Mouse (Mus musculus) macrophage (primary cell): ENCODE measurements around the gene Diablo. TPM values are rescaled to one million over a fixed set of nuclear protein-coding genes. Genes with fewer than 3 reads are reported as not detected.
"Not testable (repeated sequence)": the region's sequence is repeated elsewhere in the genome, so short reads cannot be mapped to it uniquely, and the experiment has no call there.

ENCODE experiments used
- H3K27ac ChIP-seq: fragments of 350-480 bp; formaldehyde crosslinking; 2 replicates; pipeline ENCODE4 v1.9.0; 2021
- H3K36me3 ChIP-seq: fragments of 350-480 bp; formaldehyde crosslinking; 2 replicates; pipeline ENCODE4 v1.9.0; 2021; ENCODE audit errors: inconsistent target
- H3K4me3 ChIP-seq: fragments of 350-480 bp; formaldehyde crosslinking; 2 replicates; pipeline ENCODE4 v1.9.0; 2021; ENCODE audit errors: inconsistent target
- H3K79me2 ChIP-seq: fragments of 350-480 bp; formaldehyde crosslinking; 2 replicates; pipeline ENCODE4 v1.9.0; 2021; ENCODE audit errors: inconsistent target
- WGBS: methylation state at CpG from one replicate; pipeline ENCODE4 v1.1.7; 2026; ENCODE audit warnings: inconsistent platforms; ENCODE audit not compliant: missing documents; 5-methylcytosine and 5-hydroxymethylcytosine counted together
- polyA plus RNA-seq: library from polyadenylated mRNA; stranded (reverse); fragments of 250-400 nt; gene quantifications from 3 replicates; pipeline ENCODE4 v1.2.4, GENCODE M21; 2018; ENCODE audit warnings: inconsistent platforms

Gene Diablo
- polyA plus RNA-seq, 1 experiment from 2014 or later, result 24.6 TPM

GRCm38 (mm10) chr5:123521621-123522020 lies 2.4 kb downstream of the Diablo start:
- Histone ChIP-seq H3K36me3 (0 out of 2 replicates have a peak, but pooled peaks cover 8% of the 10 kb centered on the region), H3K4me3 (no peak overlapping the region), H3K79me2 (no peaks in the 10 kb centered on the region), H3K27ac (no peak overlapping the region)
- 100% methylated on average over 1 of the region's 1 CpGs for WGBS

GRCm38 (mm10) chr5:123520666-123521065 lies 3.3 kb downstream of the Diablo start:
- H3K79me2 ChIP-seq, result no peaks in the 10 kb centered on the region
- 0 out of 2 replicates have a peak, but pooled peaks cover 8% of the 10 kb centered on the region for H3K36me3 ChIP-seq
- WGBS, result 91% methylated on average over 9 of the region's 9 CpGs
- no peak overlapping the region for H3K4me3 ChIP-seq
- no peak overlapping the region for H3K27ac ChIP-seq

- WGBS, result 97% methylated on average over 5 of the region's 5 CpGs
- Histone ChIP-seq H3K27ac (no peak overlapping the region), H3K79me2 (no peaks in the 10 kb centered on the region), H3K36me3 (0 out of 2 replicates have a peak, but pooled peaks cover 8% of the 10 kb centered on the region), H3K4me3 (no peak overlapping the region)
Observed at GRCm38 (mm10) chr5:123514871-123515270, 9.1 kb downstream of the Diablo start.

GRCm38 (mm10) chr5:123512102-123512501 lies 11.9 kb downstream of the Diablo start:
- no peaks in the 10 kb centered on the region for H3K36me3 ChIP-seq
- WGBS, result 82% methylated on average over 3 of the region's 3 CpGs
- H3K79me2 ChIP-seq, result no peaks in the 10 kb centered on the region
- H3K27ac ChIP-seq, result no peak overlapping the region
- no peak overlapping the region for H3K4me3 ChIP-seq

- not testable (repeated sequence) for H3K79me2 ChIP-seq, H3K27ac ChIP-seq, H3K36me3 ChIP-seq, H3K4me3 ChIP-seq
- WGBS, result 85% methylated on average over 3 of the region's 3 CpGs
Observed at GRCm38 (mm10) chr5:123511426-123511825, 12.6 kb downstream of the Diablo start.

- no peaks in the 10 kb centered on the region for H3K36me3 ChIP-seq
- WGBS, result 84% methylated on average over 5 of the region's 5 CpGs
- no peak within 1 kb of the TSS for H3K4me3 ChIP-seq
- H3K27ac ChIP-seq, result no peak within 1 kb of the TSS
- H3K79me2 ChIP-seq, result no peaks in the 10 kb centered on the region
Observed at GRCm38 (mm10) chr5:123510160-123510559, 13.8 kb downstream of the Diablo start, which contains the start of gene B3gnt4. Gene B3gnt4, plus strand, starts transcription at chr5:123510460.

GRCm38 (mm10) chr5:123508921-123509320 lies 15.1 kb downstream of the Diablo start:
- 25% methylated on average over 12 of the region's 12 CpGs for WGBS
- H3K79me2 ChIP-seq, result no peaks in the 10 kb centered on the region
- no peak overlapping the region for H3K27ac ChIP-seq
- H3K4me3 ChIP-seq, result no peak overlapping the region
- H3K36me3 ChIP-seq, result no peaks in the 10 kb centered on the region

- H3K36me3 ChIP-seq, result no peaks in the 10 kb centered on the region
- no peak overlapping the region for H3K27ac ChIP-seq
- H3K79me2 ChIP-seq, result no peaks in the 10 kb centered on the region
- 2% methylated on average over 53 of the region's 59 CpGs for WGBS
- no peak overlapping the region for H3K4me3 ChIP-seq
Observed at GRCm38 (mm10) chr5:123507936-123508723, 15.8 kb downstream of the Diablo start.

- Histone ChIP-seq H3K36me3 (no peaks in the 10 kb centered on the region), H3K79me2 (no peaks in the 10 kb centered on the region), H3K4me3 (no peak overlapping the region), H3K27ac (no peak overlapping the region)
- WGBS, result 35% methylated on average over 3 of the region's 4 CpGs
Observed at GRCm38 (mm10) chr5:123501973-123502372, 22.0 kb downstream of the Diablo start.

- H3K79me2 ChIP-seq, result no peaks in the 10 kb centered on the region
- WGBS, result 51% methylated on average over 4 of the region's 4 CpGs
Observed at GRCm38 (mm10) chr5:123499717-123500116, 24.3 kb downstream of the Diablo start.

GRCm38 (mm10) chr5:123489935-123490334 lies 34.0 kb downstream of the Diablo start:
- H3K79me2 ChIP-seq, result no peaks in the 10 kb centered on the region

More at GRCm38 (mm10) chr5:123499717-123500116, 24.3 kb downstream of the Diablo start:
- Histone ChIP-seq H3K36me3 (no peaks in the 10 kb centered on the region), H3K27ac (no peak overlapping the region), H3K4me3 (no peak overlapping the region)

GRCm38 (mm10) chr5:123489112-123489785 lies 34.7 kb downstream of the Diablo start, which contains the start of the genes Lrrc43 and Il31:
Gene Lrrc43, plus strand, starts transcription at chr5:123489305.
Gene Il31, minus strand, starts transcription at chr5:123489489.
- H3K36me3 ChIP-seq, result no peaks in the 10 kb centered on the region
- whole genome bisulfite sequencing, result 28% methylated on average over 22 of the region's 25 CpGs
- no peaks in the 10 kb centered on the region for H3K79me2 ChIP-seq
- no peak within 1 kb of the TSS for H3K27ac ChIP-seq
- no peak within 1 kb of the TSS for H3K4me3 ChIP-seq

More at GRCm38 (mm10) chr5:123489935-123490334, 34.0 kb downstream of the Diablo start:
- no peaks in the 10 kb centered on the region for H3K36me3 ChIP-seq
- no peak overlapping the region for H3K27ac ChIP-seq
- H3K4me3 ChIP-seq, result no peak overlapping the region
- WGBS, result 65% methylated on average over 9 of the region's 9 CpGs

GRCm38 (mm10) chr5:123487659-123488395 lies 36.1 kb downstream of the Diablo start:
- H3K79me2 ChIP-seq, result no peaks in the 10 kb centered on the region
- H3K27ac ChIP-seq, result no peak overlapping the region
- H3K36me3 ChIP-seq, result no peaks in the 10 kb centered on the region
- no peak overlapping the region for H3K4me3 ChIP-seq
- 57% methylated on average over 11 of the region's 11 CpGs for WGBS

- Histone ChIP-seq H3K4me3 (no peak overlapping the region), H3K79me2 (no peaks in the 10 kb centered on the region), H3K27ac (no peak overlapping the region), H3K36me3 (no peaks in the 10 kb centered on the region)
- WGBS, result 89% methylated on average over 4 of the region's 5 CpGs
Observed at GRCm38 (mm10) chr5:123473817-123474216, 50.2 kb downstream of the Diablo start.
